Mouse (Mus musculus): Measurements from ENCODE around the gene Ppp4r3a.

The Ppp4r3a gene

GRCm38 (mm10) chr12:101013078-101013665 lies 70.3 kb downstream of the Ppp4r3a start:
- DNase-seq (ENCODE audit: low spot score in 2 of 2): no peak

- DNase-seq (ENCODE audit: low spot score in 2 of 2): no peak
These were observed 71.1 kb downstream of the Ppp4r3a start for GRCm38 (mm10) chr12:101012197-101013077.

- DNase-seq (ENCODE audit: low spot score in 2 of 2): no peak
These were observed 72.5 kb downstream of the Ppp4r3a start for GRCm38 (mm10) chr12:101011017-101011416.

- no peak for DNase-seq (ENCODE audit: low spot score in 2 of 2)
These were observed 73.2 kb downstream of the Ppp4r3a start for GRCm38 (mm10) chr12:101010148-101010920.

GRCm38 (mm10) chr12:101009225-101009624 lies 74.3 kb downstream of the Ppp4r3a start:
- no peak for DNase-seq (ENCODE audit: low spot score in 2 of 2)

- no peak for DNase-seq (ENCODE audit: low spot score in 2 of 2)
These were observed 74.9 kb downstream of the Ppp4r3a start for GRCm38 (mm10) chr12:101008648-101009047.

- DNase-seq (ENCODE audit: low spot score in 2 of 2): peak in 1 of 2 experiments; percentile 41
These were observed 75.5 kb downstream of the Ppp4r3a start for GRCm38 (mm10) chr12:101007968-101008481.

GRCm38 (mm10) chr12:101007427-101007826 lies 76.1 kb downstream of the Ppp4r3a start:
- DNase-seq (ENCODE audit: low spot score in 2 of 2): no peak

GRCm38 (mm10) chr12:101005665-101006420 lies 77.7 kb downstream of the Ppp4r3a start:
- DNase-seq (ENCODE audit: low spot score in 2 of 2): no peak

GRCm38 (mm10) chr12:101004982-101005381 lies 78.5 kb downstream of the Ppp4r3a start:
- DNase-seq (ENCODE audit: low spot score in 2 of 2): no peak

GRCm38 (mm10) chr12:101002801-101003513 lies 80.5 kb downstream of the Ppp4r3a start:
- DNase-seq (ENCODE audit: low spot score in 2 of 2): no peak

GRCm38 (mm10) chr12:100999061-100999954 lies 84.2 kb downstream of the Ppp4r3a start:
- DNase-seq (ENCODE audit: low spot score in 2 of 2): no peak

GRCm38 (mm10) chr12:100998564-100998962 lies 84.9 kb downstream of the Ppp4r3a start:
- no peak for DNase-seq (ENCODE audit: low spot score in 2 of 2)

- DNase-seq (ENCODE audit: low spot score in 2 of 2): no peak
These were observed 85.5 kb downstream of the Ppp4r3a start for GRCm38 (mm10) chr12:100997830-100998563.

- no peak for DNase-seq (ENCODE audit: low spot score in 2 of 2)
These were observed 87.1 kb downstream of the Ppp4r3a start for GRCm38 (mm10) chr12:100996378-100996898.

GRCm38 (mm10) chr12:100995607-100996377 lies 87.7 kb downstream of the Ppp4r3a start:
- DNase-seq (ENCODE audit: low spot score in 2 of 2): no peak

- DNase-seq (ENCODE audit: low spot score in 2 of 2): no peak
These were observed 89.1 kb downstream of the Ppp4r3a start for GRCm38 (mm10) chr12:100994140-100995015.

All from frontal cortex, postnatal 25 days (tissue).